Mouse (Mus musculus): ENCODE results near the gene St6galnac3. TPM values are rescaled to one million over a fixed set of nuclear protein-coding genes. Genes with fewer than 3 reads are reported as not detected.
A peak's percentile ranks its signal among the peaks of the same experiment; 100 is the strongest.

St6galnac3 gene
- polyA plus RNA-seq, 1 experiment from 2014 or later = 5.5 TPM

DNA sequence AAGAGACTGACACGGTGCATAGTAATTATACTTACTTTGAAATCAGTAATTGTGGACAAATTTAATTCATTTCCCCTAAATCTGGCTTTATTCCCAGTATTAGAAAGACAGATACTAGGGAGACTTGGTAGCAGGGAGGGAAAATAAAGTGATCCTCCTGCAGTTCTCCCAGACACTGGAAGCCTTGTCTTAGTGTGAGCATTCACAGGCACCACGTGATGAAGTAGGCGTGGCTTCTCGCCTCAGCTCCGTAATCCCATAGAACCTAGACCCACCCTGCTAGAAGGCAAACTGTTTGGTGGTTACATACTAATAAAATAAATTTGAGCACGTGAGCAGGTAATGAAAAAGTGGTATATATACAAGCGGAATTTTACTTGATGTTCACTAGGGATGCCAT lies 208.1 kb downstream of the St6galnac3 start:
- DNase-seq (ENCODE audit: low spot score) = no peak

DNA sequence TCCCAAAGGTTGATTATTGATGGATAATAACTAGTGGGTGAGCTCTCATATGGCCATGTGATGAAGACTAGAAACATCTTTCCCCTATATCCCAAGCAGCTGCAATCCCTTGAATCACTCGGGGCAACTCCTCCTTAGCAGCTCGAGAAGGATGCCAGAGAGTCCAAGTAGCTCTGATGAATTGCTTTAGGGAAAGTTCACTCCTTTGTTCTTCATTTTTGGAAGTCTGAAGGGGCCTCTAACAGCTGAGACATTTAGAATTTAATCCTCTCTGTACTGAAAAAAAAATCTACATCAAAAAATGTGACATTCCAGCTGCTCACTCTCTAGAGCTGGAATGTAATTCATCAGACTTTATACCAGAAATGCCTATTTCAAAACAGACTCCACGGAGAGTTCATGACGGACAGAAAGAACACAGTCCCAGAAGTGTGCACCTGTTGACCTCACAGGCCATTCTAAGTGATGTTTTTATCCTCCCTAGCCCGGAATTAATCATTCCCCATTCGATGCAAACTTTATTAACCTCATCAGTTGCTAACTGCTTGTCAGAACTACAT lies 211.4 kb downstream of the St6galnac3 start:
- DNase-seq (ENCODE audit: low spot score) = no peak

DNA sequence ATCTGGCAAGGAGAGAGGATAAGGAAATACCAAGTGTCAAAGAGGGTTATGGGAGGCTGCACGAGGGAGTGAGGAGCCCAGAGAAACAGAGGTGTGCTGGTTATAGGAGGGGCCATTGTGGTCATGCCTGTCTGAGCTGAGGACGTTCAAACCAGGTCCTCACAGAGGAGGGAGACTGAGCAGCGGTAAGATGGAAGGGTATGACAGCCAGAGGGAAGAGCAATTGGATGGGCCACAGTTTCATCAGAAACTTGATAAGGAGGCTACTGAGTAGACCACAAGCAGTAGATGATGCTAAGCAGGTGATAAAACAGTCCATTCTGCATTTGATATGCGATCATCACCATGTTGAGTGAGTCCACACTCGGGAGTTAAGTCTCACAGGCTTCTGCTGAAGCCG lies 212.4 kb downstream of the St6galnac3 start:
- no peak for DNase-seq (ENCODE audit: low spot score)

DNA sequence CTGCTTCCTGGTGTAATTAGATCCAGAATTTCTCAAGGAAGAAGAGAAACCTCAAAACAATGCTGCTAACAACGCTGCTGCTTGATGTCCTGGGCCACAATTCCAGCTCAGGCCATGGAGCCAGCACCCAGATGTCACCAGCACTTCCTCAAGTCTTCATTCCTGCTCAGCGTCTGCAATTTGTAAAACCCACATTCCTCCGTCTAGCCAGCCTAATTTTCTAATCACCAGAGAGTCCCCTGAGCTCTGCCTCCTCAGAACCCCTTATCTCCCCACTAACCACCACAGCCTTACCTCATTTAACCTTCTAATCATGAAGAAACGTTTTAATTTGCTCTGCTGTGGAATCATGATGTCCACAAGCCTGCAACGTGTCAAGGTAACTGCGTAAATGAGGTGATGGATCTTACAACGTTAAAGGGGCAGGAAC lies 213.8 kb downstream of the St6galnac3 start:
- no peak for DNase-seq (ENCODE audit: low spot score)

DNA sequence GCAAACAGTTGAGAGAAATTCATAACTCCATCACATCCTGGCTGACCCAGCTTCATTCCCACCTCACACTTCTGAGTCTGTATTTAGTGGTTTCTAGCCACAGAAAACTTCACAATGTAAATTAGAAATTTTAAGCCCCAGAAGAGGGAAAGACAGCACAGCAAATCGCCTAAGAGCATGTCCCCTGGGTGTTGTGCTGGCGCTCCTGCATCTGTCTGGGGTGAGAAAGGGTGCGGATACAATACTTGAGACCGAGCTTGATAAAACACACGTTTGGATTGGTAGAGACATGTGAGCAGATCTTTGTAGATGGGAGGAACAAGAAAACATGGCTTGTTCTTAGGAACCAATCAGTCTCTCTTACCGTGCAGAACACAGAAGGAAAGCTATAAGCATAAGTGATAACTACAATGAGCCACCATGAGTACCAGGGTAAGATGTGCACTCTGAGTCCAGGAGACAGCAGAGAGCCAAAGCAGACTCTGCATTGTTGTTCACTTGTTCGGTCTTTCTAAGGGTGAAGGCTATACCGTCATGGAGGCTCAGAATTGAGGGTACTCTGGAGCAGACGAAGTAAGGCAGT lies 214.8 kb downstream of the St6galnac3 start:
- no peak for DNase-seq (ENCODE audit: low spot score)

DNA sequence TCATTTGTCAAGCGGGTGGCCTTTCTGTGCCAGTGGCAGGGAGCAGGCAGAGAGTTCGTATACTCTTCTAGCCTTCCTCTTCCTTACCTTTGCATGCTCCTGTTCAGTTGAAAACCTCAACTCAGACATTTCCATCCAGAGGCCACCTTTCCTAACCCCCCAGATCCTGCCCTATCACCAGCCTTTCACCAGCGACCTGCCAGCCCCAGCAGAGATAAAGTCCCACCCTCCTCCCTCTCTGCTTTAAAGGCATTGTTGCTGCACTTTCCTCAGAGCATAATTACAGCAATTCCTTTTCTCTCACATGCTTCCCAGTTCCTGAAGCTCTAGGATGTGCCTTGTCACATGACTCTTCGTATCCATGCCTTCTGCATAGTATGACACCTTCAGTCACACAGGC lies 215.3 kb downstream of the St6galnac3 start:
- DNase-seq (ENCODE audit: low spot score) = no peak

DNA sequence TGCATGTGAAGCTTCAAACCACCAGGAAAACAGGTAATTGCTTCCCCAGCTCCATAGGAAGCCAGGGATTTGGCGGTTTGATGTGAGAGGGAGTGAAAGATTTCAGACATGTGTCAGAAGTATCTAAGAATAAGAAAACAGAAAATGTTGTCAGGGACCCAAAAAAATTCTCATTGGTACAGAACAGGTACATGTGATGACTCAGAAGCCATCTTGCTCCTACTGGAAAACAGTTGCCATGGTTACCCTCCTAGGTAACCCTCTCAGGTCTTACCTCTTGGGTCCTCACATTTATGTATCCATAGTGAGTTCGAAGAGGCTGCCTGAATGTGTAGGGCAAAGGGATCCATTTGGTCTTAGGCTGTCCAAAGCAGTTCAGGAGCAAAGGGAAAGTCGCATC lies 215.9 kb downstream of the St6galnac3 start:
- DNase-seq (ENCODE audit: low spot score) = no peak

DNA sequence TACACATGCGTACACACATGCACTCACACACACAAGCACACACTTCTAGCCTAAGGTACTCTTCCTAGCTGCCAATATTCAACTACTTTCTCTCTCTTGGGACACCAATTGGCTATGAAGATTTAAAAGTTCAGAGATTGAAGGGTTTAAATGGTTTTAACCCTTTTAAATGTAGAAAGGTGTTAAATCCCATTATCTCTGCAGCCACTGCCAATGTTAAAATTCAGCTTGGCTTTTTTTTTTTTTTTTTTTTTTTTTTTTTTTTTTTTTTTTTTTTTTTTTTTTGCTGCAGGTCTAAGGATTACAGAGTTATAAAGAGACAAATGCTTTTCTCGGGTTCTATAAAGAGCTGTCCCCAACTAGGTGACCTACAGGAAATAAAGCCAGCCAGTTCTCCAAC lies 216.4 kb downstream of the St6galnac3 start:
- no peak for DNase-seq (ENCODE audit: low spot score)

DNA sequence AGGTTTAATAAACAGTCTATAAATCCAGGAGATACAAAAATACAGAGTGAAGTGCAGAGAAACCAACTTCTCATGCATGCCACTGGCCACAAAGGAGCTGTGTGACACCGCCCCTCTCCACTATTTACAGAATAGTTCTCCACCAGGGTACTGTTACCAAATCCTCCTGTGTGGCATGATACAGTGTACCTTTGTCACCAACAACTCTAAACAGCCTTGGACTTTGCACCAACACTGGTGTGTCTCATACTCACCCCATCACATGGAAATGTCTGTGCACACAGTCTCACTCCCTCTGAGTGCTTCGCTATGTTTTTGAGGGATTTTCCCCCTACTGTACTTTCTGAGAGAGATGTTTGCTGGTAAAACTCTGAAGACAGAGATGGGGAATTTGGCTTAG lies 217.4 kb downstream of the St6galnac3 start:
- DNase-seq (ENCODE audit: low spot score) = no peak

DNA sequence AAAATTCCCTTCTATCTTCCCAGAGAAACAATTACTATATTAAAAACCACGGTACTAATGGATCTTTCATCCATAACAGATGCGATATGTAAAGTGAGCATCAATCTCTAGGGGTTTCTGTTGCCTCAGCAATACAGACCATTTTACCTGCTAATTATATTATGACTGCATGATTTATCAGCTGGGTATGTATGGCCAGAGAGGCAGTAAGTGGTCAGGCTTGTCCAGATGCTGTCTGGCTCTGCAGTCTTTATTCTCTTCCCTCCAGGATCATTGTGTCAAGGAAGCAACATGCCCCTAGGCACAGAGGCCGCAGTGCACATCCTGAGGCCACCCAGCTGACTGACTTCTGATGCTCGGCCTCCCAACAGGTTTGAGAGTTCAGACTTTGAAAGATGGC lies 222.5 kb downstream of the St6galnac3 start:
- no peak for DNase-seq (ENCODE audit: low spot score)

DNA sequence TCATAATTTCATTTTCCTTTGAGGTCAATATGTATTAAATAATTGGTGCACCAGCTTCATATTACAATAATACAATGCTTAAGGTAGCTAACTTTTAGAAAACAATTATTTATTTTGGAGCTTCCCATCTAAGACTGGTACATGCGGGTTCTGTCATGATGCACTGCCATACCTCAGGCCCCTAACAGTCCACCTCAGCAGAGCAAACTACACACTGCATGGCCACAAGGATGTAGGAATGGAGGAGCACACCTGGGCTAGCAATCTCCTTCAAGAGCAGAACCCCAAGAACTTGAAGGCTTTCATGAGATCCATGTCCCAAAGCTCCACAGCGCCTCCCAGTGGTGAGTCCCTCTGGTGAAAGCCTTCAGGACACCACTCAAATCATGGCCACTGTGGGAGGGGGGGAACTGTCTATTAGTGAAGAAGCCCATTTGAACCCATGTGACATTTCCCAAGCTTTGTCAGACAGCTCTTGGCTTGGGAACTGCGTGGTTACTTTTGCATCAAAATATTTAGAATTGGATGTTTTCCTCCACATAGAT lies 223.6 kb downstream of the St6galnac3 start:
- peak; percentile 58 for DNase-seq (ENCODE audit: low spot score)

DNA sequence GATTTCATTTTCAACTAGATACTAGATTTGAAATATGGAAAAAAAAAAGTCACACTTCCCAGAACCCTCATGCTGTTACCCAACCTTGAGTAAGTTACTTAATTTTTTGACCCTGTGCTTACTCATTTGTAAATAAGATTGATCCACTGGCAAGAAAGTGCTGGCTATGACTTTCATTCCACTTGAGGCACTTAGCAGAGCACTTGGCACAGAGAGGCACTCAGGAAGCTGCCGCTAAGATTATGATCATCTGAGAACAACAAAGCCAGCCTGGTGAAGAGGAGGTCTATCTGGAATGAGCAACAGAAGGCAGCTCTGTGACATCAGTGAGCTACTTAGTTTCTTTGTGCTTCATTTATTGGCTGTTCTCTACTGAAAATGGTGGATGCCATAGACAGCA lies 232.0 kb downstream of the St6galnac3 start:
- DNase-seq (ENCODE audit: low spot score) = no peak

DNA sequence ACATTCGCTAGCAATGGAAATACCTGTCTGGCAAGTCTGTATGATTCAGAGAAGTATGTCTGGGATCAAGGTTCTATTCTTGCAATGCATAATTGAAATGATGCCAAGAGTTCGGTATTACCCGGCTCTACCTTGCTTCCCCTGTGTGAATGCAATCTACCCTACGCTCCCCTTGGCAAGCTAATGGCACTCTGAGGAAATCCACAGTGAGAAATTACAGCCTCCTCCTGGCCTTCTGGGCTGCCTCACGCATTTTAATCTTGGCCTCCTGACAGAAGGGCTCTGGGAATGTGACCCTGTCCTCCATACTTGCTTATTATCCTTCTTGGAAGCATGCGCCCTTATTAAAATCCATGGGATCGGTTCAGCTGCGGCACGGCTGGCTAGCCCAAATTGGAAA lies 235.3 kb downstream of the St6galnac3 start:
- no peak for DNase-seq (ENCODE audit: low spot score)

DNA sequence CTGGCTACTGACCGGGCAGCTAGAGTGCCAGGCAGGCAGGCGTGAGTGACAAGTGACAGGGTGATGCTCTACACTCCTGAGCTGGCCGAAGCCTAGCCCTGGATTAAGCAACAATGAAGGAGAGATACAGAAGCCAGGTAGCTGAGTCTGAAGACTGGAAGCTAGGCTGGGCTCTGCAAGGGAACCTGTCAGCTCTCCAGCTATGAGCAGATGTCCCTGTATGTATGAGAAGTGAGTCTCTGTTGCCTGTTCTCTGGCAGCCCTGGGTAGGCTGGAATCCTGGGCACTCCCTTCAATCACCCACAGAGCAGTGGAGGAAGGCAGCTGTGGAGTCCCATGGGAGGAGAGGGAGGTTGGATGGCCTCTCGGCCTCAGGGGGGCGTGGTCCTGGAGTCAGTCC lies 236.0 kb downstream of the St6galnac3 start:
- DNase-seq (ENCODE audit: low spot score) = no peak

DNA sequence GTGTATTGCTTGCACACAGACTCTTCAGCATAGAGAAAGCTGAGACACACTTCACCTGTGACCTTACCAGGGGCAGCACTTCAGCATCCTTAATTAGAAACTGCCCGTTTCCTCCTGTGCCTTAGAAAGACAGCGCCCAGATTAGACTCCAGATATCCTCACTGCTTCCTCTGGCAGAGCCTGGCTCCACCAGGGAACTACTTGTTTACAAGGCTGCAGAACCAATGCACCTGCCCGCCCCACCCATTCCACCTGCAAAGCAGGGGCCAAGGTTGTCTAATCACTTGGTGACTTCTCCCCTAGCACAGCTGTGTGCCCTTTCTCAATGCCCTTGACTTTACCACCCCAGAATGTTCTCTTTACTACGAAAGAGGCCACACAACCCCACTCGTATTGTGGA lies 239.8 kb downstream of the St6galnac3 start:
- DNase-seq (ENCODE audit: low spot score) = no peak

DNA sequence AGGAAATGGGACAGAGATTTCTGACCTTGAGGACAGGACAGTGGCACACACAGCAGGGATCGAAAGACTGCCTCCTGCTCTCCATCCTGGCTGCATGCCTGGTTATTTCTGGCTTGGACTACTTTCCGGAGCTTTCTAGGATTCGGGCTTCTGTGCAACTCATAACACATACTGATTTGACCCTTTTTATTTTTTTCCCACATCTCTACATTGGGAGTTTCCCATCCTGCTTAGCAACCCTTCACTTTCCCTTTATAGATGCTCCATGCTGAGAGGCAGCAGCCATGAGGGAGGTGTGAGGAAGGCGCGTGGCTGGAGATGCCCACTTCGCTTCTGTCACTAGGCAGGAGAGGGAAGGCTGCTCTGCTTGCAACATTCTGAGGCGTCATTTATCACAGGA lies 240.3 kb downstream of the St6galnac3 start:
- DNase-seq (ENCODE audit: low spot score) = no peak

DNA sequence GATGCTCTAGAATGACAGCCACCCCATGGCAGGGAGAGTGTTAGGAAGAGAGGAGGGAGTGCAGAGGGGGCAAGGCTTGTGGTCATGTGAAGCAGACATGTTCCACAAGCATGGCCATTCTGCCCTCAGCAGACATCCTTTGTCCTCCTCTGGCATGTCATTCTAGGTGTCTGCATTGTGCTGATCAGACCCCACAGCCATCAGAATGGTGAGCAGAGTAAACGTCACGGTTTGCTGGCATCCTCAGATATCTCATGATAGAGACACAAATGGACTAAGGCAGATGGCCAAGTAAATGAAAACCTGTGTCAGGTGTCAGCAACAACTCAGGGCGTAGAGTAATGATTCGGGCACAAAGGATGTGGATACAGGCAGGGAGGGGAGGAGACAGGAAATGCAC lies 241.3 kb downstream of the St6galnac3 start:
- no peak for DNase-seq (ENCODE audit: low spot score)

DNA sequence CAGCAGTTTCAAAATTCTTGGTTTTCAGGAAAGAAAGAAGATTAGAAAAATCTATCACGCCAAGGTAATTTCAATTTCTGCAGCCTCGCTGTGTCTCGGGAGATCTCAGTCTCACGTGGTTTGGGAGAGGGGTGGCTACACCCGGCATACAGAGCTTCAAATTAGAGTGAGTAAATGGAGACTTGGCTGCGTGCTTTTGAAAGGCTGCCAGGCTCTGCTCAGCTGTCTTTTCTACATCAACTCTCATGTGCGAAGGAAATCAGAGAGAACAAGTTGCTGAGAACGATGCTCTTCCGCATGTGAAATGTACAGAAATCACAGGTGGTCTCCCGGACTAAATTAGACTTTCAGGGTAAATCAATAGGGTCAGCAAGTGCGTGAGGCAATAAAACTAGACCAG lies 242.9 kb downstream of the St6galnac3 start:
- DNase-seq (ENCODE audit: low spot score) = no peak

DNA sequence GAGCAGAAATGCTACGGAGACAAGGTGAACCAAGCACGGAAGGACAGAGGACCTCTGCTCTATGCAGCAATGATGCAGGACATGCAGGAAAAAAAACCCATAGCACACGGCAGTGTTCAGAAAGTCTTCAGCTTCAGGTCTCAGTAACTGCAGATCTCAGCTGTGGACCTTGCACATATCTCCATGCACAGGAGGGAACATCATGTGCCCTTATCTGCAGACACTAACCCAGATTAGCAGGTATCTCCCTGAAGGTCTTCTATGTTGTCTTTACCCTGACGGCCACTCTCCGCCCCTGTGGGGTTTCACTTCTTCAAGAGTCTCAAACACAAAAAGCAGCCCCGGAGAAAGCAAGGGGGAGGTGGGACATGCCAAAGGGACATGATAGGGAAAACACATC lies 244.0 kb downstream of the St6galnac3 start:
- no peak for DNase-seq (ENCODE audit: low spot score)

DNA sequence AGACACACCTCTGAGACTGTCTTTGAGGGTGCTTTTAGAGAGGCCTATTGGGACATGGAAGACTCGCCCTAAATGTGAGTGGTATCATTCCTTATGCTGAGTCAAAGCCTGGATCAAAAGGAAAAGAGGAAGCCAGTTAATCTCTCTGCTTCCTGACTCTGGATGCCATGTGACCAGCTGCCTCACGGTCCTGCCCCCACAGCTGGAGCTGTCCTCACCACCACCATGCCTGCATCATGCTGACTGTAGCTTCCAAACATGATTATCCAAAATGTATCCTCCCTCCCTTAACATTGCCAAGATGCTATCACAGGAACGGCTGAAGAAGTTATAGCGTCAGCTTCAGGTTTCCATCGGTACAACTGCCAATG lies 244.4 kb downstream of the St6galnac3 start:
- no peak for DNase-seq (ENCODE audit: low spot score)

DNA sequence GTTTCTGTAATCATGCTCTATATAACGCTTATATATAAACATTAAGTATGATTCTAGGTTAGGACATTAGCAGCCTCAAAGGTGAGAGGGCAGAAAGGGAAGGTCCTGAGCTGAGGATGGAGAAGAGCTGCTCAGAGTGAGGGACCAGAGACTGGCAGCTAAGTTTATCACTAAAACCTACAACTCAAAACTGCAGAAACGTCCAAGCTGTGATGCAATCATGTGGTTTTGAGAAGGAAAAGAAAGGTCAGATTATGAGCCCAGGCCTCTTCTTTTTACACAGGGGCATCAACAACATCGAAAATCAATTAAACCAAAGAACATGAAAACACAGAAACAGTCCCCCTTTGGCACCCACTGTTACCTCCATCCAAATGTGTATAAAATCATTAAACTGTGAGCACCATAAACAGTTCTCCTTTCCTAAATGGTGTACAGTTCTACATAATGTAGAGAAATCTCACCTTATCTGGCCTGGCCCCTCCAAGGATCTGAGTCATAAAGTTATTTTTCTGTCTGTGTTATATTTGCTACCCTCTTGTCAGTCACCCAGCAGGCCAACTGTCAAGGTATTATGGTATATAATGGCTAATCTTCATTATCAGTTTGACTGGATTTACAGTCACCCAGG lies 244.9 kb downstream of the St6galnac3 start:
- no peak for DNase-seq (ENCODE audit: low spot score)

DNA sequence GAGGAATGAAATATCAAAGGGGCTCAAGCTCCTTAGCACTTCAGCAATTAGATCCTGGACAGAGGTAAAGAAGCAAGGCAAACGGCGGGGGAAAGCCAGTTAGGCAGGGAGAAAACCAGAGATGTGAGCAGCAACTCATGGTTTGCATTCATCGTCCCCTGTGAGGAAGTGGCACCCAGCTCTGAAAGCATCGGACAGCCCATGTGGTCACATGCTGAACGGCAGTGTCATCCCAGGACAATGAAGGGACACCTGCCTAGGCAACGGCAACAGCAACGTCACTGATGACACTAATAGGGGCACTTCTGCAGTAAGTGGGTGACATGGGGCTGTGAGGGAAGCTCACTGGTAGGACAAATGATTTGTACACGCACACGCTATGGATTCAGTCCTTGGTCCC lies 249.1 kb downstream of the St6galnac3 start:
- no peak for DNase-seq (ENCODE audit: low spot score)

DNA sequence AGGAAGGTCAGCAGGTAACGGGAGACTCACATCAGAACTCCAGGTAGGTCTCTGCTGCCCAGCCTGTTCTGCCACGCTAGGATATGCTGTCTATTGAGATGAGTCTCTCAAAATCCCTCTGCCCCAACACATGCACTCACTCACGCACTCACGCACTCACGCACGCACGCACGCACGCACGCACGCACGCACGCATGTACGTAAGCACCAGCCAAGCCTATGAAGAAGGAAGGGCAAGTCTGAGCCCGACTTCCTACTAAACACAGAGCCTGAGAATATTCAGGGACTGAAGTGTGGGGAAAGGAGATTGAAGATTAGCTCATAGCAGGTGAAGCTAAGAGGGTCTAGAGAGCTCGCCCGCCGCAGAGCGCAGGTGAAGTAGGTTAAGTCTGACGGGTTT lies 249.5 kb downstream of the St6galnac3 start:
- DNase-seq (ENCODE audit: low spot score) = no peak

Measured in thymus, postnatal 0 days (tissue).